Mouse (Mus musculus) stomach, postnatal 0 days (tissue): ENCODE results near the gene Sox6.

Source experiments
- CTCF ChIP-seq: IDR thresholded peaks from 2 replicates; pipeline ENCODE4 v1.5.1; 2016; ENCODE audit warnings: antibody characterized with exemption, low read depth, mild to moderate bottlenecking, moderate library complexity
- EP300 ChIP-seq: optimal IDR thresholded peaks from 2 replicates; pipeline ENCODE3; 2016; ENCODE audit warnings: antibody characterized with exemption

- TF ChIP-seq EP300 (no peak), CTCF (no peak)
These were observed 172.5 kb downstream of the Sox6 start for GRCm38 (mm10) chr7:115865979-115866697.
